Mouse (Mus musculus): ENCODE measurements at regions not wholly inside any gene's neighbourhood (a gene's known extent, or its start where the extent isn't known, plus 50 kb on each side); places are given as distances from the start of the nearest gene placed in this dataset.

GRCm38 (mm10) chr13:56021716-56022115 lies 114.4 kb downstream of the H2afy start:
- no peak for DNase-seq (ENCODE audit: low spot score in 2 of 2)

- no peak for DNase-seq (ENCODE audit: low spot score in 2 of 2)
These were observed 122.2 kb downstream of the H2afy start for GRCm38 (mm10) chr13:56014006-56014405.

DNA sequence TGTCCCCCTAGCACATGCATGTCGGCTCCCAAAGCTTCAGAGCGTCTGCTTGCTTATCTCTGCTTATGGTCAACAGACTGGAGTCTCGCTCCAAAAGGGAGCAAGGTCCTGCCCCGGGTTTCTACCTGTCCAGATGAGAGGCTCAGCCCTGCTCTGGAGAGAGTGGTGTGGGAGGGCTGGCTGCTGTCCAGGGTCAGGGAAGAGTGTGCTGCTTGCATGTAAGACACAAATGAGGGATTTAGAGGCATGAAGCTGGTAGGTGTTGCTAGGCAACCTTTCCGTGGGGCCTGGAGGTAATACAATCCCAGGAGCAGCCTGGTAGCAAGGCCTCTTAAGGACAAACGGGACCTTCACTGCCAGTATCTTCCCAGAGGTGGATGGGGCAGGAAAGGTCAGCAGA lies 125.7 kb downstream of the H2afy start:
- no peak for DNase-seq (ENCODE audit: low spot score in 2 of 2)

- no peak for DNase-seq (ENCODE audit: low spot score in 2 of 2)
These were observed 129.3 kb downstream of the H2afy start for GRCm38 (mm10) chr13:56006827-56007226.

DNA sequence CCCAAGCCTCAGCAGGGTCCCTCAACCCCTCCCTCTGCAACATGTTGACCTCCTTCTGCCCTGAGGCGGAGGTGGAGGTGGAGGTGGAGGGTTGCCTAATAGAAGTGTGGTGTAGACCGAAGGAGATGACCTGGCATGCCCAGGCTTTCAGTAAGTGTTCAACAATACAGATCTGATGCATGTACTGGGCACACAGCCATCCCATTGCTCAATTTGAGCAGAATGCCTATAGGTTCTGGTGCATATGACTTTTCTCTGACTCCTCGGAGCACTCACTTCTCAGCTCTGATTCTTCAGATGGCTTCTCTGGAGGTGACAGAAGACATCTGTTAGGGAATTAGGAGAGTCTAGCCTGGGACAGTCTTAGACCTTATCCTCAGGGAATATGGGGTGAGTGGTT lies 130.4 kb downstream of the H2afy start:
- DNase-seq (ENCODE audit: low spot score in 2 of 2) = no peak

DNA sequence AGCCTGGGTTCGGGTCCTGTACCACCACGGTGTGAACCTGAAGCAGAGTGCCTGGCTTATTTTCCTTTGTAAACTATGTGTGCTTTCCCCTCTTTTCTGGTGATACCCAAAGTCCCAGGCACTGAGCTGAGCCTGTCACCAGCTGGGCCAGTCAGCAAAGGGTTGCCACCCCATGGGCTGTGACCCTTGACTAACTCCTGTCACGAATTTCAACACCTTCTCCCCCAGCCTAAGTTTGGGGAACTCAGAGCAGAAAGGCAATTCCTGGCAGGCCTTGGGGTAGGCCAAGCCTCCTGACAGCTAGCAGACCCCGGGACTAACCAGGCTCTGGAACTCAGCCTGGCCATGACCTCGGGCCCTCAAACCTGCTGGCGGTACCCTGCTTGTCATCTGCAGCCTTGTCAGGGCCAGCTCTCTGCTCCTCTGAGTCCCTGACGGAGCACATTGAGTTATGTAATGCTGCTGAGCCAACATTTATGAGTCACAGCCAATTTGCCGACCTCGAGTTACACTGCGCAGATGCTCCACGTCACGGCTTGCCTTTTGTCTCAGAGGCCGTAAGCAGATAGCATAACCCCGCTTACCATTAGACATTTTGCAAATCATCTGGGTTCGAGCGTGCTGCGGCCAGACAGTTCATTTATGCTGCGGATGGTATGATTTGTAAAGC lies 132.3 kb downstream of the H2afy start:
- peak; percentile 36 to 53 for DNase-seq (ENCODE audit: low spot score in 2 of 2)

DNA sequence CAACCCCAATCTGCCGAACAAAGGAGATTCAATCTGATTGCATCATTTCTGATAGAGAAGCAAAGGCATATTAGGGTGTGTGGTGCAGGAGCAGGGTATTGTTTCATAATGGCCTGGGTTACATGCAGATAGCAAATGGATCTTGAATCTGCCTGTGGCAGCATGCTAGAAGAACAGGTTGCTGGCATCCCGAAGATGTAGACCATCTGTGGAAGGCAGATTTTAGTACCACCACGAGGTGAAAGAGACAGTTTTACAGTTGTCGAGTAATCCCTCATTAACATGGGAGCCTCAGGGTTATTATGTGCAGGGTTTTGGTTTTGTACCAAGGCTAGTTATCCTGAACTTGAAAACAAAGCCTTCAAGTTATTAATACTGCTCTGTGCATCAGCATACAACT lies 140.9 kb downstream of the H2afy start:
- DNase-seq (ENCODE audit: low spot score in 2 of 2) = no peak

DNA sequence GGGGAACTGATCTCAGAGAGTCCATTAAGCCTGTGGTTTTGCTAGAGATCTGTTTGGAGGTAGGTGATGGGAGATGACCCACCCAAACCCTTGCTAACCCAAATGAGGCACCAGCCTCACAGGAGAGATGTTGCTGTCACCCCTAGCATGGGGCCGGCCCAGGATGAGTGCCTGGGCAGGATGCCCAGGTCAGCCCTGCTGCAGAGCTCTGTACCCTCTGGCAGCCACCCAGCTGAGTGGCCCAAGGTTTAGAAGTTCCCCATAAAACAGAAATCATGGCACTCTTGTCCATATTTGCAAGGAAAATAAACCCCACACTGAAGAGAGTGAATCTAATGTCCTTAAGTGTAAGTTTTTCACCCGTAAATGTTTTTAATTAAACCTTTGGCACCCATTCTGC lies 141.7 kb downstream of the H2afy start:
- DNase-seq (ENCODE audit: low spot score in 2 of 2) = peak in 1 of 2 experiments; percentile 46

- no peak for DNase-seq (ENCODE audit: low spot score in 2 of 2)
These were observed 143.5 kb downstream of the H2afy start for GRCm38 (mm10) chr13:55992699-55993098.

GRCm38 (mm10) chr13:55991216-55991615 lies 144.9 kb downstream of the H2afy start:
- DNase-seq (ENCODE audit: low spot score in 2 of 2) = no peak

GRCm38 (mm10) chr13:55990186-55990585 lies 146.0 kb downstream of the H2afy start:
- no peak for DNase-seq (ENCODE audit: low spot score in 2 of 2)

DNA sequence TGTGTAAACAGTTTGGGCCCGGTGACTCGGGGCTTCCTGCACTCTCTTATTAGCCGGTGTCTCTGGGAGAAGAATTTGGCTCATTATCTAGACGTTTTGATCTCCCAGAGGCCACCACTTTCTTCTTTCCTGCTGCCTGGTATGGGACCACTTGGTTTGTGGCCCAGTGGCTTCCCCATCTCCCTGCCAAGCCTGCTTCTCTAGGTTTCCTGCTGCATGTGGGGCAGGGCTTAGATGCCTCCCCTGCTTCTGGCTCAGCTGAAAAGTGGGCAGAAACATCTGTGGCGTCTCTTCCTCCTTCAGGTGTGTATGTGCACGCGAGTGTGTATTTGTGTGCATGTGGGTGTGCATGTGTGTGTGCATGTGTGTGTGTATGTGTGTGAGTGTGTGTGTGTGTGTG lies 146.8 kb downstream of the H2afy start:
- DNase-seq (ENCODE audit: low spot score in 2 of 2) = no peak

GRCm38 (mm10) chr13:55985396-55985795 lies 149.4 kb upstream of the Pitx1 start:
- no peak for DNase-seq (ENCODE audit: low spot score in 2 of 2)

GRCm38 (mm10) chr13:55984772-55985171 lies 148.8 kb upstream of the Pitx1 start:
- no peak for DNase-seq (ENCODE audit: low spot score in 2 of 2)

GRCm38 (mm10) chr13:55983851-55984250 lies 147.9 kb upstream of the Pitx1 start:
- no peak for DNase-seq (ENCODE audit: low spot score in 2 of 2)

DNA sequence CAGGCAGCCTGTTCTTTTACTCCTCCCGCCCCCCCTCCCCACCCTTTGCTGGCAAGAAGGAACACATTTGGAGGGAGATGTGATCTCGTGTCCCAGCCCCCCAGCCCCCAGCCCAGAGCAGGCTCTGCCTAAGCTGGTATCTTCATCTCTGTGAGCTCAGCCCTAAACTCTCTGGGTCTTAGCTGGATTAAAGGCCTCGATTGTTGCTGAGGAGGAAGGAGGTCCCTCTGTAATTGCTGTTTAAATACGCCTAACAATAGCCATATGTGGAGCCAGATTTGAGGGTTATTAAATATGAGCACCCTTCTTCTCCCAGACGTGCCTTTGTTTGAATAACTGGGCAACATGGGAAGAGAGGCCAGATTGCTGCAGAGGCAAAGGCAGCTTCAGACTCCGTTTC lies 145.0 kb upstream of the Pitx1 start:
- DNase-seq (ENCODE audit: low spot score in 2 of 2) = no peak

DNA sequence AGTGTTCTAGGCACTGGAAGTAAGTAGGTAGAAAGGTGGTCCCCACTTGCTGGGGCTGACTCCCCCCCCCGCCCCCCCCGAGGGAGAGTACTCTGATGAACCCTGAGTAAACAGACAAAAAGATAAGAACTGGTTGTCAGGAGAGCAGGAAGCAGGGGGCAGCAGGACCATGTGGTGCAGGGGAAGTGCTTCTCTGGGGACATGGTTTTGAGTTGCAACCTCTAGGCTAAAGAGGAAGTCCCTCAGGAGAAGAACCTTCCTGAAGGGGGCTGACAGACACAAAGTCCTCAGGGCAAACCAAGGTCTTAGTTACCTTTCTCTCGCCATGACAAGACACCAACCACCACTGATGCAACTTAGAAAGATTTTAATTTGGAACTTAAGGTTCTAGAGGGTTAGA lies 141.9 kb upstream of the Pitx1 start:
- no peak for DNase-seq (ENCODE audit: low spot score in 2 of 2)

GRCm38 (mm10) chr13:55976911-55977381 lies 141.0 kb upstream of the Pitx1 start:
- DNase-seq (ENCODE audit: low spot score in 2 of 2) = no peak

GRCm38 (mm10) chr13:55974105-55974504 lies 138.1 kb upstream of the Pitx1 start:
- no peak for DNase-seq (ENCODE audit: low spot score in 2 of 2)

DNA sequence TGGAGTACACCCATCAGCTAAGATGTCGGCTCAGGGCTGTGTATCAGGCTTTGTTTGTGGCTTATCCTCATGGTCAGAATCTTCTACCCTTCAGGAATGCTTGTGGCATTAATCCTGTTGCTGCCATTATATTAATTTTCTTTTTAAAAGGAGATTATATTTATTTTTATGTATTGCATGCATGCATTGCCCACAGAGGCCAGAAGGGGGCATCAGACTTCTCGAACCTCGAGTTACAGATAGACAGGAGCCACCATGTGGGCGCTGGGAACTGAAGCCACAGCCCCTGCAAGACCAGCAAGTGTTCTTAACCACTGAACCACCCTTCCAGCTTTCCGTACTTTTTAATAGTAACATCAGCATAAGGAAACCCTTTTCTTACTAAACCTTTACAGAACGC lies 134.7 kb upstream of the Pitx1 start:
- no peak for DNase-seq (ENCODE audit: low spot score in 2 of 2)

DNA sequence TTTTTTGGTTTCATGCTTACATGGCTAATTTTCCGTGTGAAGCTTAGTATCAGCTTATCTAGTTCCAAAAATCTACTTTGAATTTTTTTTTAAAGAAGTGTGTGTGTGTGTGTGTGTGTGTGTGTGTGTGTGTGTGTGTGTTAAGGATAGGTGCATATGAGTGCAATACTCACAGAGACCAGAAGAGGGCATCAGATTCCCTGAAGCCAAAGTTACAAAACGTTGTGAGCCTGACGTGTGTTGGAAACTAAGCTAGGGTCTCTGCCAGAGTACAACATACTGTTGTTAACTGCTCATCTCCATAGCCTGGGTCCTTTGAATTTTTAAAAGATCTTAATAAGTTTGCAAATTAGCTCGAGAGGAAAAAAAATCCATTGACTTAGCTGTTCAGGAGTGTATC lies 133.5 kb upstream of the Pitx1 start:
- no peak for DNase-seq (ENCODE audit: low spot score in 2 of 2)

- DNase-seq (ENCODE audit: low spot score in 2 of 2) = no peak
These were observed 131.2 kb upstream of the Pitx1 start for GRCm38 (mm10) chr13:55967151-55967550.

DNA sequence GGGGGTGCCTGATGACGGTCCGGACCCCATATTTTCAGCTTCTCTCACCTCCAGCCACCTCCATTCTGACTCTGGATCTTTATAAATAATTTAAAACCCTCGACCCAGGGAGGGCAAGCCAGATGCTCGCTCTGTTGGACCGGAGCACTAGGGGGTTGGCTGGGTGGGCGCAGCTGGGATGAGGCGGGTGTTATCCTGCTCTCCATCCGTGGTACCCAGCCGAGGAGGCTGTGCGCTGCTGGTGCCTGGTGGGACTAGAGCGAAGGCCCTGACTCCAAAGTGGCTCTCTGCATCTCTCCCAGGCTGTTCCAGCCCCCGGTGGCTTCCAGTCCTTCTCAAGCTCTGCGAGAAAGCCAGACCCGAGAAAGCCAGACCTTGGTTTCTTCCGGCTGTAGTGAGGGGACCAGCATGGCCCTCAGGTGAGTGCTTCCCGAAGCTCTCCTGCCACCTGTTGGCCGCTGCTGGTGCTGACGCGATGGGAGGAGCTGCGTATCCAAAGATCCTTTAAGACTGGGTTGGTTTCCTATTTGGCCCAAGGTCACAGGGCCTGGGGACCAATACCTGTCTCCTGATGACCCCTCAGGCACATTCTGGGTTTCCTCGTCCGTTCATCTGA lies 127.1 kb upstream of the Pitx1 start:
- DNase-seq (ENCODE audit: low spot score in 2 of 2) = peak in 1 of 2 experiments; percentile 15

All from adrenal gland, postnatal 4 days (tissue).